13 mouse cellular contexts compared by ENCODE assay signal in the genomic region with DNA sequence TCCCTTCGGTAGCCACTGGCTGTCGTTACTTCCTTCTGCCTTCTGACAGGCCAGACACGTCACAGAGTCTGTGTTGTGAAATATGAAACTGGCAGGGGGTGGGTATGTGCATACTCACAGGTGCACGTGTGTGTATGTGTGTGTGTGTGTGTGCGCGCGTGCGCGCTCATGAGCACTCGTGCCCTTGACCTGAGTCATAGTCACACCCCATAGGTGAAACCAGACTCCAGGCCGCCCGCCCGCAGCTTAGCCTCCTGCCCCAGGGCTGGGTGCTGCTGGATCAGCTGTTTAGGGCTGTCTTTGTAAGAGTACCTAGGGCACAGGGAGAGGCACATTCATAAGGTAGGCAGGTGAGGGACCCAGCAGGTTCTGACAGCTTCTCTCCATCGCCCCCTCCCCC. TPM values are rescaled to one million over a fixed set of nuclear protein-coding genes. Genes with fewer than 3 reads are reported as not detected.
A peak's percentile ranks its signal among the peaks of the same experiment; 100 is the strongest.
DNase-seq lines count a peak whose midpoint lies in the region; ATAC-seq and TF ChIP-seq lines count a peak whose summit lies in the region.
"Had no signal": no experiment of that assay in that cellular context is flagged by ENCODE, and none has a peak within 500 bp of the region (broad histone marks: within the 10 kb centered on the region; RNA-seq: fewer than 3 reads in every experiment).

No protein-coding gene starts in this region.

- no peak for TF ChIP-seq CTCF in E14TG2a.4 (conservative IDR thresholded peaks at IDR 0.05; ENCODE audit: low read length)

- 54% methylated on average over 14 of the region's 14 CpGs for WGBS in stomach, embryonic 14.5 days
- WGBS in heart, embryonic 11.5 days (ENCODE audit: insufficient replicate concordance): 78% methylated on average over 14 of the region's 14 CpGs

- no peak overlapping the region for H3K9ac ChIP-seq in stomach, embryonic 14.5 days (replicated peaks; ENCODE audit: low read depth, low read length)
- no peak overlapping the region for H3K9ac ChIP-seq in heart, embryonic 11.5 days (ENCODE audit: low read depth, low read length)
- H3K9ac ChIP-seq: liver, embryonic 14.5 days had no signal

- H3K9me3 ChIP-seq in E14TG2a.4 (ENCODE audit: low read length): no peaks in the 10 kb centered on the region
- no peaks in the 10 kb centered on the region for H3K9me3 ChIP-seq in stomach, embryonic 14.5 days (ENCODE audit: control insufficient read depth, low read depth, low read length)
- H3K9me3 ChIP-seq in heart, embryonic 11.5 days (replicated peaks; ENCODE audit: control insufficient read depth, low read length): no peaks in the 10 kb centered on the region

- H3K4me3 ChIP-seq in E14TG2a.4 (replicated peaks; ENCODE audit: low read length): 0 out of 2 replicates have a peak overlapping the region, but pooled peaks have one; percentile 10
- H3K4me3 ChIP-seq in stomach, embryonic 14.5 days (ENCODE audit: low read depth, low read length): no peak overlapping the region
- H3K4me3 ChIP-seq in heart, embryonic 11.5 days (ENCODE audit: low read depth, low read length): no peak overlapping the region

- H3K27me3 ChIP-seq in E14TG2a.4 (ENCODE audit: insufficient read depth, low read length): peaks cover 48% of the 10 kb centered on the region
- no peaks in the 10 kb centered on the region for H3K27me3 ChIP-seq in stomach, embryonic 14.5 days (ENCODE audit: control insufficient read depth, insufficient read depth, low read length)
- peaks cover 20% of the 10 kb centered on the region for H3K27me3 ChIP-seq in heart, embryonic 11.5 days (ENCODE audit: control insufficient read depth, insufficient read depth, low read length)

- no peak overlapping the region; the same call in 1 of the 2 replicates for H3K27ac ChIP-seq in stomach, embryonic 14.5 days (ENCODE audit: low read length)
- H3K27ac ChIP-seq in heart, embryonic 11.5 days (ENCODE audit: low read depth, low read length): no peak overlapping the region
- H3K27ac ChIP-seq: liver, embryonic 14.5 days had no signal

- no peak overlapping the region for H3K4me2 ChIP-seq in stomach, embryonic 14.5 days (replicated peaks; ENCODE audit: low read depth, low read length)
- no peak overlapping the region for H3K4me2 ChIP-seq in heart, embryonic 11.5 days

- H3K36me3 ChIP-seq in E14TG2a.4 (ENCODE audit: insufficient read depth, low read length): no peaks in the 10 kb centered on the region; the same call in 1 of the 2 replicates
- H3K36me3 ChIP-seq in stomach, embryonic 14.5 days (ENCODE audit: control insufficient read depth, insufficient read depth, low read length): no peaks in the 10 kb centered on the region
- no peaks in the 10 kb centered on the region for H3K36me3 ChIP-seq in heart, embryonic 11.5 days (ENCODE audit: control insufficient read depth, insufficient read depth, low read length)

- ATAC-seq in granulocyte monocyte progenitor cell, adult 5-6 weeks (replicated peaks; ENCODE audit: poor library complexity, severe bottlenecking): peak; percentile 76
- ATAC-seq in stomach, embryonic 14.5 days (ENCODE audit: insufficient number of reproducible peaks, insufficient read depth, low FRiP score, low read depth): peak; percentile 77
- ATAC-seq in heart, embryonic 11.5 days (replicated peaks; ENCODE audit: insufficient number of reproducible peaks, low FRiP score, low TSS enrichment): no peak

- H3K4me1 ChIP-seq in E14TG2a.4 (replicated peaks; ENCODE audit: low read depth, low read length): peaks cover 37% of the 10 kb centered on the region
- H3K4me1 ChIP-seq in stomach, embryonic 14.5 days (ENCODE audit: control insufficient read depth, insufficient read depth, low read length): peaks cover 4% of the 10 kb centered on the region; the same call in 1 of the 2 replicates
- H3K4me1 ChIP-seq in heart, embryonic 11.5 days (ENCODE audit: control insufficient read depth, insufficient read depth, low read length): 0 out of 2 replicates have a peak, but pooled peaks cover 5% of the 10 kb centered on the region

- DNase-seq in lung, adult 18-20 months: peak; percentile 83 to 91
- DNase-seq in heart, adult 11 months: no peak
- DNase-seq in thymus, postnatal 10 days (ENCODE audit: low spot score in 2 of 2): no peak
- DNase-seq: adrenal gland, postnatal 14 days; cerebellum, adult 2 months; heart, postnatal 14 days; retina, postnatal 1 day had no signal

RNA-seq across cellular contexts. Expression of a gene that starts 19.4 kb away (rescaled TPM):
- total RNA-seq in granulocyte monocyte progenitor cell, adult 5-6 weeks (2014; fragmentation: Nextera tagmentation): not detected in 2 replicates
- not detected in 2 replicates for total RNA-seq in granulocyte monocyte progenitor cell, adult 5-6 weeks (2017)
- polyA plus RNA-seq in stomach, embryonic 14.5 days (2014; fragmentation: Nextera tagmentation; extraction: Ambion mirVana): 1.7 TPM in 2 replicates
- 0.56 and 1.4 TPM in 2 replicates for polyA plus RNA-seq in heart, embryonic 11.5 days (2014; fragmentation: Nextera tagmentation; extraction: Ambion mirVana)
- total RNA-seq: gastrocnemius, adult 18-20 months had no signal

RNA-seq across cellular contexts. Expression of a gene that starts 20.1 kb away (rescaled TPM):
- not detected in 2 replicates for total RNA-seq in granulocyte monocyte progenitor cell, adult 5-6 weeks (2014; fragmentation: Nextera tagmentation)
- total RNA-seq in granulocyte monocyte progenitor cell, adult 5-6 weeks (2017): not detected in 2 replicates
- 2.9 and 3.0 TPM in 2 replicates for polyA plus RNA-seq in stomach, embryonic 14.5 days (2014; fragmentation: Nextera tagmentation; extraction: Ambion mirVana)
- polyA plus RNA-seq in heart, embryonic 11.5 days (2014; fragmentation: Nextera tagmentation; extraction: Ambion mirVana): 0.89 and 1.3 TPM in 2 replicates

Comparison
In these comparisons a context has a peak if more than half of its experiments do, and no peak if none do; other contexts are left out.
1. DNase-seq: peak in lung, adult 18-20 months (2 of 2); none in heart, adult 11 months (single experiment) and thymus, postnatal 10 days (0 of 2).